Mouse (Mus musculus): ENCODE data around the gene Wwox.

- TF ChIP-seq CTCF (IDR thresholded peaks at IDR 0.05; ENCODE audit: low read depth, low read length), result no peak
- no peak for TF ChIP-seq POLR2A (IDR thresholded peaks at IDR 0.05; ENCODE audit: insufficient read depth, low read length)
- TF ChIP-seq EP300 (IDR thresholded peaks at IDR 0.05; ENCODE audit: insufficient read depth, low read depth, low read length), result no peak
Observed at GRCm38 (mm10) chr8:114562486-114562885, 123.0 kb downstream of the Wwox start.

Measured in ES-Bruce4 (cell line).